Mouse (Mus musculus): ENCODE measurements around the gene Ubald1. TPM values are rescaled to one million over a fixed set of nuclear protein-coding genes. Genes with fewer than 3 reads are reported as not detected.

Ubald1 gene
- polyA plus RNA-seq, 1 experiment from 2014 or later, result 55.2 TPM

DNA sequence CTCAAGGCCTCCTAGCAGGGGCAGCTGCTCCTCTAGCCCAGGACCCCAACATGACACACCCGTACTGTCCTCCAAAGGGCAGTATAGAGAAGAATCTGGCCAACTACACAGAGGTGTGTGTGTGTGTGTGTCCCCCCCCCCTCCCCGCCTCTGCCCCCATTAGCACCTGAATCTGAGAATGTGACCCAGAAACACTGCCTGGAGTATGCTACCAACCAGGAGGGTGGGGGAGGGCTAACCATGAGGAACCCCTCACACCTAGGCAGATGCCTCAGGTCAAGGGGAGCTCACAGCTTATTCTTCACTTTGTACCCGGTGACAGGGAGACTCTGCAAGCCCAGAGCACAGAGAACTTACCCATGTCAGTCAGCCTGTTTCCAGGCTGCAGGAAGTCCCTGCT, 2.4 kb downstream of the Ubald1 start:
- 0 out of 2 replicates have a peak, but pooled peaks cover 3% of the 10 kb centered on the region for H3K36me3 ChIP-seq (ENCODE audit: control insufficient read depth, insufficient read depth, low read length)

DNA sequence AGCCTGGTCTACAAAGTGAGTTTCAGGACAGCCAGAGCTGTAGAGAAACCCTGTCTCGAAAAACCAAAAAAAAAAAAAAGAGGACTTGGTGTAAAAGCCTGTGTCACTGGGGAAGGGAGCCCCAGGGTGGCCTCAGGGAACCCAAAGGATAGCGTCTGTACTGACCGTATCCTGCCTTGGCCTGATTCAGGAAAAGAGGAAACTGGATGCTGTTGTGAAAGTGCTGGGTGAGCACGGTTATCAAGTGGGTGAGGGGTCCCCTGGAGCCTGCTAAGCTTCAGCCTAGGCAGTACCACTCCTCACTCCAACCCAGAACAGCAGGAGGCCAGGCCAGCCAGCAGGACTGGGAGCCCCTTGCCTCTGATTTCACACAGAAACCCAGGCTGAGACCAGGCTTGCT, 2.9 kb downstream of the Ubald1 start:
- H3K36me3 ChIP-seq (ENCODE audit: control insufficient read depth, insufficient read depth, low read length), result 0 out of 2 replicates have a peak, but pooled peaks cover 3% of the 10 kb centered on the region
- no peak overlapping the region for H3K4me3 ChIP-seq (ENCODE audit: low read length)
- H3K27ac ChIP-seq (ENCODE audit: low read depth, low read length), result no peak overlapping the region
- no peak overlapping the region for H3K9ac ChIP-seq (ENCODE audit: low read depth, low read length)
- H3K4me2 ChIP-seq (ENCODE audit: low read length), result peak overlapping the region; percentile 83
- H3K9me3 ChIP-seq (ENCODE audit: control insufficient read depth, low read length), result no peaks in the 10 kb centered on the region
- H3K4me1 ChIP-seq (ENCODE audit: control insufficient read depth, insufficient read depth, low read depth, low read length), result peaks cover 34% of the 10 kb centered on the region
- ATAC-seq, result no peak
- WGBS, result 89% methylated on average over 4 of the region's 4 CpGs
- no peaks in the 10 kb centered on the region for H3K27me3 ChIP-seq (replicated peaks; ENCODE audit: control insufficient read depth, insufficient read depth, low read length)

More for the DNA sequence above, 2.4 kb downstream of the Ubald1 start:
- Histone ChIP-seq H3K9me3 (ENCODE audit: control insufficient read depth, low read length) (no peaks in the 10 kb centered on the region), H3K9ac (ENCODE audit: low read depth, low read length) (peak overlapping the region; percentile 84), H3K4me1 (ENCODE audit: control insufficient read depth, insufficient read depth, low read depth, low read length) (peaks cover 34% of the 10 kb centered on the region), H3K4me3 (ENCODE audit: low read length) (peak overlapping the region; percentile 87), H3K4me2 (ENCODE audit: low read length) (peak overlapping the region; percentile 83), H3K27ac (ENCODE audit: low read depth, low read length) (no peak overlapping the region), H3K27me3 (replicated peaks; ENCODE audit: control insufficient read depth, insufficient read depth, low read length) (no peaks in the 10 kb centered on the region)
- ATAC-seq, result no peak
- 84% methylated on average over 3 of the region's 3 CpGs for whole genome bisulfite sequencing

DNA sequence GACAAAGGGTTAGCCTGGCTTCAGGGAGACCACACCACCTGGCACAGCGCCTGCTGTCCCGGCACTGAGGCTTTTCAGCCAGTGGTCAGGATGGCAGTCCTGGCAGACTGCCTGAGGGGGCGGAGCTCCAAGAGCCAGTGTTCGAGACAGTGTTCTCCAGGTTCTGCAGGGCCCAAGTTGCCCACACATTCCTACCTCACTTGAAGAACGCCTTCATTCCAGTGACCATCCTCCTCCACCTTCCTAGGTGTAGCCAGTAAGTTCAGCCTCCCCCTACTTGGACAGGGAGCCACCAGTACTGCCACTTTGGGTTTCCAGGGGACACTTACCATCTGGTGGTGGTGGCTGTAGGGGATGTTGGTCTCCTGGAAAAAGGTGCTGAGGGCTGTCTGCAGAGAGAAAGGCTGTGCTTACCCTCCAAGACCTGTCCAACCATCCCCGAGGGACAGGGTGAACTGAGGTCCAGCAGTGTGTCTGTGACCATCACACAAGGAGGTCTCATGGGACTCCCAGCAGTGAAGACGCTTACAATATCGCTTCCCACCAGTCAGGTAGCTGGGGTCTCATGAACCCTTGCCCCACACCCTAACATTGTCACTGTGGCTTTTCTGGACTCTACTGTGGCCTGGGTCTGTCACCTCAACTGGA, 4.0 kb downstream of the Ubald1 start:
- H3K4me1 ChIP-seq (ENCODE audit: control insufficient read depth, insufficient read depth, low read depth, low read length), result peaks cover 24% of the 10 kb centered on the region
- 75% methylated on average over 8 of the region's 8 CpGs for WGBS
- 0 out of 2 replicates have a peak, but pooled peaks cover 3% of the 10 kb centered on the region for H3K36me3 ChIP-seq (ENCODE audit: control insufficient read depth, insufficient read depth, low read length)
- no peak overlapping the region for H3K4me2 ChIP-seq (ENCODE audit: low read length)
- no peak overlapping the region for H3K27ac ChIP-seq (ENCODE audit: low read depth, low read length)
- ATAC-seq, result no peak
- H3K4me3 ChIP-seq (ENCODE audit: low read length), result no peak overlapping the region
- H3K27me3 ChIP-seq (replicated peaks; ENCODE audit: control insufficient read depth, insufficient read depth, low read length), result no peaks in the 10 kb centered on the region
- H3K9ac ChIP-seq (ENCODE audit: low read depth, low read length), result no peak overlapping the region
- no peaks in the 10 kb centered on the region for H3K9me3 ChIP-seq (ENCODE audit: control insufficient read depth, low read length)

DNA sequence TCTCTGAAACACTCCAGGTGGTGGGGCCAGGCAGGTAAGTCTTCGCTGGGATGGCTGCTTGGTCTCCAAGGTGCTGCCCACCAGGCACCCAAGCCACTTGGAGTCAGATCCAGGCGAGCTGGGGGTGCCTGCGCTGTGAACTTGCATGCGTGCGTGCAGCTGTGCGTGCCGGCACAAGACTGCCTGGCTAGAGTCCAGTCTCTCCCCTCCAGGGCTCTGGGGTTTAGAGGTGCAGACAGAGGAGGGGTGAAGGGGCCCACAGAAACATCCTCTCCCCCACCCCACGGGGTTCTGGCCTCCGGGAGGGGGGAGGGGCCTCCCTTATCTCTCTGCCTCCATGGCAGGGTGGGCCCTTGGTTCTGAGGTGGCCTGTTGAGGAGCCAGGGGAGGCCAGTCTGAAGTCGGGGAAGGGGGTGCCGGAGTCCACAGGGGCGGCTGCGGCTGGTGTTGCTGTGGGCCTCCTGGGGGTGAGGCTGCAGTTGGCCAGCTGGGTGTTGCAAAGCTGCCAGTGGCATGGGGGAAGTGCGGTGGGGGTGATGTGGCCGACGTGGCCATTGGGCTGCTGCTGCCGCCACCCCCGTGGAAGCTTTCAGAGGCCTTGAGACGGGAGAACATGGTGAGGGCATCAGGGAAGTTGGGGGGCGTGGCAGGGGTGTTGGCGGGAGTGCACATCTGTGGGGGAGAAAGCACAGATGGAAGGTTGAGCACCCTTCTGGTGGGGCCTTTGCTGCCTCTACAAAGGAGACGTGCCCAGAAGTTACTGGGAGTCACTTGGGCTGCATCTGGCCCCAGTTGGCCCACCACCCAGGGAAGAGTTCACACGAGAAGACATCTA, 4.7 kb downstream of the Ubald1 start:
- H3K27me3 ChIP-seq (replicated peaks; ENCODE audit: control insufficient read depth, insufficient read depth, low read length), result no peaks in the 10 kb centered on the region
- H3K36me3 ChIP-seq (ENCODE audit: control insufficient read depth, insufficient read depth, low read length), result 0 out of 2 replicates have a peak, but pooled peaks cover 3% of the 10 kb centered on the region
- no peak for ATAC-seq
- no peaks in the 10 kb centered on the region for H3K9me3 ChIP-seq (ENCODE audit: control insufficient read depth, low read length)
- no peak overlapping the region for H3K9ac ChIP-seq (ENCODE audit: low read depth, low read length)
- 68% methylated on average over 23 of the region's 23 CpGs for WGBS
- peaks cover 24% of the 10 kb centered on the region for H3K4me1 ChIP-seq (ENCODE audit: control insufficient read depth, insufficient read depth, low read depth, low read length)
- H3K4me3 ChIP-seq (ENCODE audit: low read length), result no peak overlapping the region
- no peak overlapping the region for H3K4me2 ChIP-seq (ENCODE audit: low read length)
- no peak overlapping the region for H3K27ac ChIP-seq (ENCODE audit: low read depth, low read length)

DNA sequence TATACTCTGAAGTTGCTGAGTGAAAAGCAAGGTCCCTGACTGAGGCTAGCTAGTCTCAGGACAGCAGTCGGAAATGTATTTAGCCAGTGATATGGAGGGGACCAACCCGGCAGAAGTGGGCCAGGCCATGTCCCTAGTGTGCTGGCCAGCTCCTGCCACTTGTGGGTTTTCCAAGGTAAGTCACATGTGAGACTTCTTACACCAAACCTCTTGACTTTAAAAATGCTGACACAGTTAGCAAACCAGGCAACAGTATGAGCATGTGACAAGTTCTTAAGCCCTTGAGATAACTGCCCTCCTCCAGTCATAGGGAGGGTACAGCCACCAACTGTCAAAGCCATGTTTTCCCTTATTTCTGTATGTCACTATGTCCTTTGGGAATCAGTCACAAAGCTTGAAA, 8.2 kb downstream of the Ubald1 start:
- H3K27ac ChIP-seq (ENCODE audit: low read depth, low read length), result no peak overlapping the region
- H3K36me3 ChIP-seq (ENCODE audit: control insufficient read depth, insufficient read depth, low read length), result peaks cover 13% of the 10 kb centered on the region; the same call in 1 of the 2 replicates
- H3K4me2 ChIP-seq (ENCODE audit: low read length), result no peak overlapping the region
- no peaks in the 10 kb centered on the region for H3K9me3 ChIP-seq (ENCODE audit: control insufficient read depth, low read length)
- ATAC-seq, result no peak
- no peaks in the 10 kb centered on the region for H3K27me3 ChIP-seq (replicated peaks; ENCODE audit: control insufficient read depth, insufficient read depth, low read length)
- WGBS, result 86% methylated on average over 2 of the region's 2 CpGs
- H3K9ac ChIP-seq (ENCODE audit: low read depth, low read length), result no peak overlapping the region
- H3K4me3 ChIP-seq (ENCODE audit: low read length), result no peak overlapping the region
- peaks cover 7% of the 10 kb centered on the region for H3K4me1 ChIP-seq (ENCODE audit: control insufficient read depth, insufficient read depth, low read depth, low read length)

DNA sequence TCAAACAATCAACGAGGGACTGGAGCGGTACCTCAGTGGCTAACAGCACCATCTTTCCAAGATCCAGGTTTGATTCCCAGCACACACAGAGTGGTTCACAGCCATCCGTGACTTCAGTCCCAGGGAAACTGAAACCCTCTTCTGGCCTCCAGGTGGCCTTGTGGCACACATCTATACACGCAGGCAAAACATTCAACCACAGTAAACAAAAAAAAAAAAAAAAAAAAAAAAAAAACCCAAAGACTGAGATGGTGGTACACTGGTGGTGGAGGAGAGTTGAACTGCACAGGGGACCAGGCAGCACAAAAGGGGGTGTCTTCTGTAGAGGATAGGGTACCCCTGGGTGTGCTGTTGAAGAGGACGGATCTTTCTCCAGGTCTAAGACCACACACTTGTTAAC, 9.6 kb downstream of the Ubald1 start:
- Histone ChIP-seq H3K27me3 (replicated peaks; ENCODE audit: control insufficient read depth, insufficient read depth, low read length) (no peaks in the 10 kb centered on the region), H3K4me2 (ENCODE audit: low read length) (no peak overlapping the region), H3K27ac (ENCODE audit: low read depth, low read length) (no peak overlapping the region), H3K4me1 (ENCODE audit: control insufficient read depth, insufficient read depth, low read depth, low read length) (no peaks in the 10 kb centered on the region), H3K4me3 (ENCODE audit: low read length) (no peak overlapping the region), H3K36me3 (ENCODE audit: control insufficient read depth, insufficient read depth, low read length) (peaks cover 13% of the 10 kb centered on the region; the same call in 1 of the 2 replicates), H3K9me3 (ENCODE audit: control insufficient read depth, low read length) (no peaks in the 10 kb centered on the region), H3K9ac (ENCODE audit: low read depth, low read length) (no peak overlapping the region)
- ATAC-seq, result no peak
- 93% methylated on average over 5 of the region's 5 CpGs for WGBS

DNA sequence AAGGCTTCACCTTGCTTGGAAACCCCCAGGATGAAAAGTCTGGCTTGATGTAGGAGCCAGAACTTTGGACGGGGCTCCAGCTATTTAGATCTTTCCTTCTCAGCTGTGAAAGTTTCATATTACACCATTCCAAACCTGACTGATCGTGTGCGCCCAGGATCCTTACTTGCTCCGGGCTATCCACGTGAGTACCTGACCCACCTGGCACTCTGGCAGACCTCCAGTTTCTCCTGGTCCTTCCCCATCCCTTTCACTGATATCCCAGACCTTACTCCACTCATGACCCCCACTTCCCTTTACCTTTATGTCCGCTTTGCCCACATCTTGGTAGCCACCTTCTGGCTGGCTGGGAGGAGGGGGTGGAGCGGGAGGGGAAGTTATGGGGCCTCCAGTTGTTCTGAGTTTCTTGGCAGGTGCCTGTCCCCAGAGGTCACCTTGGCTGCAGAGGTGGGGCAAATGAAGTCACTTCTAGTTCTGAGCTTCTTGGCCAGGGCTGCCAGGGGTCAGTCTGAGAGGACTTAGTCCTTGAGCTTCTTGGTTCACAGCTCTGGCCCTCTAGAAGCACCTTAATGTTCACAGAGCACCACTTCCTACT, 13.9 kb downstream of the Ubald1 start:
- peaks cover 10% of the 10 kb centered on the region; the same call in 1 of the 2 replicates for H3K36me3 ChIP-seq (ENCODE audit: control insufficient read depth, insufficient read depth, low read length)
- no peak overlapping the region for H3K9ac ChIP-seq (ENCODE audit: low read depth, low read length)
- H3K4me1 ChIP-seq (ENCODE audit: control insufficient read depth, insufficient read depth, low read depth, low read length), result no peaks in the 10 kb centered on the region
- no peak overlapping the region for H3K4me3 ChIP-seq (ENCODE audit: low read length)
- H3K27ac ChIP-seq (ENCODE audit: low read depth, low read length), result no peak overlapping the region
- 73% methylated on average over 7 of the region's 7 CpGs for WGBS
- no peak overlapping the region for H3K4me2 ChIP-seq (ENCODE audit: low read length)
- H3K27me3 ChIP-seq (replicated peaks; ENCODE audit: control insufficient read depth, insufficient read depth, low read length), result no peaks in the 10 kb centered on the region
- H3K9me3 ChIP-seq (ENCODE audit: control insufficient read depth, low read length), result no peaks in the 10 kb centered on the region
- no peak for ATAC-seq

DNA sequence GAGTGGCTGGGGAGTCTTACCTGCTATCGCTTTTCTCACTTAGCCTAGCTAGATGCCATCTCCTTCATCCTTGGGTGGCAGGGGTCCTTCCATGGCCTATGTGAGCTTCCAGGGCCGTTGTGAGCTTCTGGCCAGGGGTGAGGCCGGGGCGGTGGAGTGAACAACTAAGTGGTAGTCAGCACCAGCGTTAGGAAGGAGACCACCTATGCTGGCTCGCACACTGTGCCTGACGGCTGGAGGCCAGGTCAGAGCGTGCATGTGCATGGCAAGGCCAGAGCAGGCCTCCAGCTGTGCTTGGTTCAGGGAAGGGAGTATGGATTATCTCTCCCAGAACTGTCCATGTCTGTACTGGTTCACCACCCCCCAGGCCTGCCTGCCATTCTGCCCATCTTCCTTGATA, 16.4 kb downstream of the Ubald1 start:
- Histone ChIP-seq H3K4me1 (ENCODE audit: control insufficient read depth, insufficient read depth, low read depth, low read length) (no peaks in the 10 kb centered on the region), H3K27me3 (replicated peaks; ENCODE audit: control insufficient read depth, insufficient read depth, low read length) (no peaks in the 10 kb centered on the region), H3K27ac (ENCODE audit: low read depth, low read length) (no peak overlapping the region), H3K36me3 (ENCODE audit: control insufficient read depth, insufficient read depth, low read length) (no peaks in the 10 kb centered on the region), H3K4me3 (ENCODE audit: low read length) (no peak overlapping the region), H3K9ac (ENCODE audit: low read depth, low read length) (no peak overlapping the region), H3K9me3 (ENCODE audit: control insufficient read depth, low read length) (no peaks in the 10 kb centered on the region), H3K4me2 (ENCODE audit: low read length) (no peak overlapping the region)
- WGBS, result 79% methylated on average over 8 of the region's 8 CpGs
- ATAC-seq, result no peak

DNA sequence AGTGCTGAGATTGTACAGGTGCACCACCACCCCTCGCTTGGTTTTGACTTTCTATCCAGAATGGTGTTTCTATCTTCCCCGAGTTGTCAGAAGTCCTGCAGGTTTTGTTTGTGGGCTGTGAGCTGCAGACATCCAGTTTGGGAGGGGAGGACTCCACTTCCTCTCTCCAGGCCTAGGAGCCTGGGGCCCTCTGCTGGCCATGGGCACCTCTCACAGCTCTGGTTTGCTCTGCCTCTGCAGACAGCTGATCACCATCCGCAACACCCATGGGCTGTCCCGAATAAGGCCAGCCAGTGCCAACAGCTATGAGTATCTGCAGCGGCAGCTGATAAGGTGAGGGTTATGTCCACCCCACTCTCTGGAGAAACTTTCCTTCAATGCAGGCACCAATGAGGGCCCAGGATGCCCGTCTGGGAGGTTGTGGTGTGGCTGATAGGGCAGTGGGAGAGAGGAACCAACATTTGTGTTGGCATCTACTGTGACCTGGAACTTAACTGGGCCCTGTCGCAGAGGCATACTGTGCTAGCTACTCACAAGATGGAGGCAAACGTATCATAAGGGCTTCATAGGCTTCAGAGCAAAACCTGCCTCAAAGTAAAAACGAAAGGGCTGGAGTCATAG, 17.1 kb downstream of the Ubald1 start:
- Histone ChIP-seq H3K4me2 (ENCODE audit: low read length) (no peak overlapping the region), H3K36me3 (ENCODE audit: control insufficient read depth, insufficient read depth, low read length) (no peaks in the 10 kb centered on the region), H3K4me1 (ENCODE audit: control insufficient read depth, insufficient read depth, low read depth, low read length) (no peaks in the 10 kb centered on the region), H3K27me3 (replicated peaks; ENCODE audit: control insufficient read depth, insufficient read depth, low read length) (no peaks in the 10 kb centered on the region), H3K27ac (ENCODE audit: low read depth, low read length) (no peak overlapping the region), H3K4me3 (ENCODE audit: low read length) (no peak overlapping the region), H3K9me3 (ENCODE audit: control insufficient read depth, low read length) (no peaks in the 10 kb centered on the region), H3K9ac (ENCODE audit: low read depth, low read length) (no peak overlapping the region)
- WGBS, result 58% methylated on average over 9 of the region's 9 CpGs
- peak; percentile 81 for ATAC-seq
